Mouse (Mus musculus) urinary bladder, postnatal 14 days (tissue): Measurements from ENCODE around the gene Gm20388.
"Not testable (repeated sequence)": the region's sequence is repeated elsewhere in the genome, so short reads cannot be mapped to it uniquely, and the experiment has no call there.

Experiments used
- DNase-seq: peaks from one replicate; pipeline ENCODE4 v3.0.0; 2021; ENCODE audit warnings: low spot score

Gene Gm20388

DNA sequence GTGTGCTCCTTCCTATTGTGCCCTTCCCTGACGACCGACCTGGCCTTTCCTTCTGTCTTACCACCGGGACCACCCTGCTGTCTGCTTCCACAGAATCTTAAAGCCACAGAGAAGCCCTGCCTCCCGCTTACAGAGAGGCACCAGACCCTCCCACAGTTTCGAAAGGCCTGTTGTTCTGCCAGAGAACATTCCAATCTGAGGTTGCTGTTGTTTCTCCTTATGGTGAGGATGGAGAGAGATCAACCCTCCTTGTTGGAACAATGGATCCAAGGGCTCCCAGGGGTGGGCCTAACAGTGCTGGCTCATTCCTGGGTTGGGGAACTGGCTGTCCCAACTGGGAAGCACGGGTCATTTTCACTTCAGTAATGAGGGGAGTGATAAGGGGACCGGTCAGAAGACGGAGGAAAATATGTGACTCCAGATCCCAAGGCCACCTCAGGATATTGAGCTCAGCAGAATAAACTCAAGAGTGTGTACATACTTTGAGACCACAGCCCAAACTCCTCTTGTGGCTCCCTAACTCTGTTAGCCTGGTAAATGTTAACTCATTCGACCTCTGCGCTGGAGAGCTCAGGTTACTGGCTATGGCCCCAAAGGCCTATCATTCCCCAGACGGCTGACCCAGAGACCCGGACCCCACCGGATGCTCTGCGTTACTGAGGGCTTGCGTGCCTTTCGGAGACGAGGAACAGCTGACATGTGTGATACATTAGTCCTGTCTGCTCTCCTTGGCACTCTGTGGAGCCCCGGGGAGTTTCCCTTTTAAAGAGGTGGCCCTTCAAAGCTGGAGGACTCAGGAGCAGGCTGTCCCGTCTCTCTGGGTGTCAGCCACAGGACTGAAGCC is 3275.1 kb downstream of the Gm20388 start, which contains the start of gene Dpep1:
Gene Dpep1, plus strand, starts transcription at position 677 of the 844 bp plus-strand sequence.
- peak; percentile 54 for DNase-seq

DNA sequence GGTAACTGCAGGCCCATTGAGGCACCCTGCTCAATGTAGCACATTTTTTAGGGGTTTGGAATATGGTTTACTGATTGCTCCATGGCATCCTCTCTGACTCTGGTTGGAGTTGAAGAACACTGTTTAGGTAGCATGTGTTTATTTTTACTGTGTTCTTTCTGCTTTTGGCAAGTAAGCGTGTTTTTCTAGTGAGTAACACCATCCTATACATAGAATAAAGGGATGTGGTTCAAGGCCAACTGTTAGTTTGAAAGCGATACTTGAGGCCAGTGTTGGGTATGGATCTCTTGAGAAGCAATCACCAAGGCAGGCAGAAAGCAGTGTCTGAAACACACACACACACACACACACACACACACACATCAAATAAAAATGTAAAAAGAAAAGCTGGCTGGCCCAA is 3277.4 kb downstream of the Gm20388 start:
- no peak for DNase-seq

DNA sequence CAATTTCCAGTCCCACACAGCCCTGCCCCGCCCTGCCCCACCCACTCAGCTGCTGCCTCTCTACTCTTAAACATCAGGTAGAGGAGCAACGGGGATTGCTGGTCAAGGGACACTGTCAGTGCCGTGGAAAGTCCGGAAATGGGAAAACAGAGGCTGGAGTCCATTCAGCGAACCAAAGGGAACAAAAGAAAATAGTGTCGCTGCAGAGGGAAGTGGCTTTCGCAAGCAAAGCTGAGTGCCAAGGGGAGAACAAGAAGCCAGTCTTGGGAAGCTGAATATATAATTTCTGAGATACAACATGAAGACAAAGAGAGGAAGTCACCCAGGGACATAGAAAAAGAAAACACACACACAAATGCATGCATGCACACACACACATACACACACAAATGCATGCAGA is 3278.2 kb downstream of the Gm20388 start:
- no peak for DNase-seq

DNA sequence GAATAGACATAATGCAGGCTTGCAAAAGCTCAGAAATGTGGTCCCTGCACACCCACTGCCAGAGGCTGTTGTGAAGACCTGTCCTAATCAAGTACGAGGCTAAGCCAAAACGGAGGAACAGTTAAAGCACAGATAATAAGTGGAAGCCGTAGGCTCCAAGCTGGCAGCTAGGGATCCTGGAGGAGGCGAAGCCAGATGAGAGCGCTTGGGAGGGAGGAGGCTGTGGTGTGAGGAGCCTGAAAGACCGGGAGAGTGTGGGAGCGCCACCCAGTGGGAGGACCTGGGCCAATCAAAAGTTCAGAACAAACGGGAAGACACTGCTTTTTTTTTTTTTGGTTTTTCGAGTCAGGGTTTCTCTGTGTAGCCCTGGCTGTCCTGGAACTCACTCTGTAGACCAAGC is 3280.0 kb downstream of the Gm20388 start:
- DNase-seq, result peak; percentile 84

DNA sequence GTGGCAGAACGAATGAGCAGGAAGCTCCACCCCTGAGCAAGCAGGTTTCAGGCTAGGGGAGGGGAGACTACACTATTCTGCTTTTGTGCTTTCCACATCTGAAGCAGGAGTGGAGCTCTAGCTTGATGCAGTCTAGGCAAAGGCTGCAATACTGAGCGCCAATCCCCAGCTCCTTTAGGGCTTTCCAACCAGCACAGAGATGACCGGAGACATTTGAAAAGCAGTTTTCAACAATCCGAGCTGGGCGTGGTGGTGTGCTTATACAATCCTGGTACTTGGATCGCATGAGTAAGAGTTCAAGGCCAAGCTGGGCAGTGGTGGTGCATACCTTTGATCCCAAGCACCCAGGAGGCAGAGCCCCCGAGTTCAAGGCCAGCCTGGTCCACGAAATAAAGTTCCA is 3281.3 kb downstream of the Gm20388 start:
- DNase-seq, result no peak

DNA sequence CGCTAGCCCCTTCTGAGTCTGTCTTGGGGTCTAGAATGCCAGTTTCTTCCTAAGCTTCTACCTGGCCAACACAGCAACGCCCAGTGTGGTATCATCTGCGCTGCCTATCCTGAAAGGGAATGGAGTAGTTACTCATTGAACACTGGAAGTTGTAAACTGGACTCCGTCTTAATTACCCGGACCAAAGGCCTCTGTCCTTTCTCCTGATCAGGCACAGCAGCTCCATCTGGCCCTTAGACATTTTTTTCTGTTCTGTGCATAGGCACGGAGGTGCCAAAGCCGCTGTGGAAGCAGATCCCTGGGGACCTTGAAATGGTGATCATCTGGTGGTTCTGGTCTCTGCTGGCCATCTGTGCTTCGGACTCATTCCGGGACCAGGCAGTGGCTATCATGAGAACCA is 3283.1 kb downstream of the Gm20388 start:
- DNase-seq, result no peak

DNA sequence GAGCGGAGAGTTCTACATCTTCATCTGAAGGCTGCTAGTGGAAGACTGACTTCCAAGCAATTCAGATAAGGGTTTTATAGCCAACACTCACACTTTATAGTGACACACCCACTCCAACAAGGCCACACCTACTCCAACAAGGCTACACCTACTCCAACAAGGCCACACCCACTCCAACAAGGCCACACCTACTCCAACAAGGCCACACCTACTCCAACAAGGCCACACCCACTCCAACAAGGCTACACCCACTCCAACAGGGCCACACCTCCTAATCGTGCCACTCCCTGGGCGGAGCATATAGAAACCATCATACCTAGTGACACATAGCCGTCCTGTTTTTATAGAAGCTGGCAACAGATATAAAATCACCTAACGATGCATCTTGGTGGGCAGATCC is 3286.4 kb downstream of the Gm20388 start:
- not testable (repeated sequence) for DNase-seq

DNA sequence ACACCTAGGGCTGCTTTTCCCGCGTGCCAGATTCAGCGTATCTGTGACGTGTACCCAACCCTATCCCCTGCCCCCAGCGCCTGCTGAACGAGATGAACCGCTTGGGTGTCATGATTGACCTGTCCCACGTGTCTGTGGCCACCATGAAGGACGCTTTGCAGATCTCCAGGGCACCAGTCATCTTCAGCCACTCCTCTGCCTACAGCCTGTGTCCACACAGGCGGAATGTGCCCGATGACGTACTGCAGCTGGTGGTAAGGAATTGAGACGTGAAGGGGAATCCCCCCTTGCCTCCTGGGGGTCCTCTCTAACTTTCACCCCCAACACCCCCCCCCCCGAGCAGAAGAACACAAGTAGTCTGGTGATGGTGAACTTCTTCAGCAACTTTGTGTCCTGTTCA is 3289.2 kb downstream of the Gm20388 start:
- DNase-seq, result no peak

DNA sequence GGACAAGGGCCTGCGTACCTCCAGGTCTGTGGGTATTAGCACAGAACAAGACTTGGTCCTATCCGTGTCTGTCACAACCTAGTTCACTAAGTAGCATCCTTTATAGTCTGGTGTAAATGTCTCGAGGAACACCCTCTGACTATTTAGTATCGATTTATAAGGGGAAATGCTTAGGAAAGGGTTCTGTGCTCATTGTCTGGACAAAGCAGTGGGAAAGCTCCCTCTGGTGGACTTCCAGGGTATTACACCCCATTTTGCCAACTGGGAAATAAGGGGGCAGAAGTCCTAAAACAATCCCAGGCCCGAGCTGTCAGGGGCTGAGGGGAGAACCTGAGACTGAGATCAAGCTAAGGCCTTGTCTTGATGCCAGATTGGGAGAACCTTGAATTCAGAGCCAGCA is 3291.6 kb downstream of the Gm20388 start:
- peak; percentile 77 for DNase-seq

DNA sequence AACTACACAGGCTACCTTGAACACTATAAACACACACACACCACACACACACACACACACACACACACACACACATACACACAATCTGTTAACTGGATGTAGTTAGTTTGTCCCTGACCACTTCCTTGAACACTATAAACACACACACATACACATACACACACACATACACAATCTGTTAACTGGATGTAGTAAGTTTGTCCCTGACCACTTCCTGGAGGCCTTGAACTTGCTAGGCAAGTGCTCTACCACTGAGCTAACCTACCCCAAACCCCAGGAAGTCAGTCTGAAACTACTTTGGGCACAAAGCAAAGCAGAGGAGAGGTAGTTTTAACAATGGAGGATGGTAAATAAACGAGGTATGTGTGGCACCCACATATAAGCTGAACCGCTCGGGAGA is 3292.9 kb downstream of the Gm20388 start:
- DNase-seq, result no peak

DNA sequence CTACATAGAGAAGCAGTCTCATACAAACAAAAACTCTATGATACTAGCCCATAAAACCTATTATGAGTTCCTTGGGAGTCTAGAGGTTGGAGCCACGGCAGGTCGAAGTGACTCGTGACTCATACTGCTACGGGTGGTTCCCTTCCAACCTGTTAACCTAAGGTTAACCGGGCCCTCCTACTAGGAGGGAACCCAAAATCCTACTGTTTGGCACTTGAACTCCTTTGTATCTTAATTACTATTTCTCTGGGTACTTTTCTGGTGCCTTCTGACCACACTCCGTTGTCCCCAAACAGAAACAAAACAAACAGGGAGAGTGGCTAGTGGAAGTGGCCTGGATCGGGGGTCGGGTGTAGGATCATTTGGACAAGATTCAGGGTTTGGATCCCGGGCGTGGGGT is 3301.2 kb downstream of the Gm20388 start:
- DNase-seq, result no peak

DNA sequence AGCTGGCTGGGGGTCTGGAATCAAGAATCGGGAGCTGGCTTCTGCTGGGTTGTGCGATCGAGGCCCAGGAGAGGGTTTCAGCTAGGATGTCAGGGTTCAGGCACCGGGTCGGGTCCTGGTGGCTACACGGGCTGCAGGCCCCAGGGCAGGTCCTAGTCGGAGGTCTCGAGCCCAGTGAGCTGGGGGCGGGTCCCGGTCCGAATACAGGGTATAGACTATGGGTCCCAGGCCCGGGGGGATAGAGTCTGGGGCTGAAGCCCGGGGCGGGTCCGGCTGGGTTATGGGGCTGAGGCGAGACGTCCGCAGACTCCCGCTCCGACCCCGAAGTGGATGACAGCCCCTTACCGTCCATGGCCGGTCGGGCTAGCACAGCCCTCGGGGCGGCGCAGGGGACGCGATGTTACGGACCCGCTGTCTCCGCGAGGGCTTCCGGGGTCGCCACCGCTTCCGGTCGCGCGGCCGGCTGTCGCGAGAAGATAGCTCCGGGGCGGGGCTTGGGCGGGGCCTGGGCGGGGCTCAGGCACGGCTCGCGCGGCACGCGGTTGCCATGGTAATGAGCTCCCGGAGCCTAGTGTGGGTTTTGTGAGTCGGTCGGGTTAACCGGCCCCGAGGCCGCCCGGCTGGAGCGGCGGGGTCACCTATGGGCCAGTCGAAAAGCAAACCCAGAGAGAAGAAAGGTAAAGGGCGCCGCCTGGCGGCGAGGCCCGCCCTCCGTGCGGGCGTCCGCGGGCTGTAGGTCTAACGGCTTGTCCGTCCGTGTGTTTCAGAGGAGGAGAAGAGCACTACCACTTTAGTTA is 3301.9 kb downstream of the Gm20388 start, which contains the start of the genes Chmp1a and Spata33:
Gene Chmp1a, minus strand, starts transcription at position 443 of the 797 bp plus-strand sequence.
Gene Spata33, plus strand, starts transcription at position 512 of the 797 bp plus-strand sequence.
- DNase-seq, result peak; percentile 92

DNA sequence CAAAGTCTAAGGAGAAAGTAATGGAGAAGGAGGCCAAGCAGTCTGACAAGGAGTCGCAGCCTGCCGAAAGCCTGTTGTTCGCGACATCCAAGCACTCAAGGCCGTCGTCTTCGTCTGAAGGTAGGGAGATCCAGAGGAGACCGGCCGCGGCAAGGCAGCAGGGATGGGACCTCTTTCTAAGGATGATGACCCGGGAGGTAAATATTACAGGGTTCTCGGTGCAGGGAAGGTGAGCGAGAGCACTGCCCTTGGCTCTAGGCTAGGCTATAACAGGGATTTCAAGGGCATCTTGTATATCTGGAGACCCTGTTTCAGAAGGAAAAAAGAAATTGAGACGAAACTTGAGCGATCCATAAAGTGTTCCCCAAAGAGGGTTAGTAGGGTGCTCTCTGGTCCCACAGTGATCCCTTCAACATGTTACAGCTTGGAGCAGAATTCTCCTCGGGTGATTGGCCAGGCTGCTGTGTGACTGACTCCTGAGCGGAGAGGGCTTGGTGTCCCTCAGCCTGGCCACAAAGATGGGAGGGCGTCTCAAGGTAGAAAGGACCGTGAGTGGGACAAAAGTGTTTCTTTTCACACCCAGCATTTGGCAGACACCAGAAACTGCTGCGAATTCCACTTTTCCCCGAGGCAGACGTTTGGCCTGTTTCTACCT is 3302.6 kb downstream of the Gm20388 start:
- DNase-seq, result no peak

DNA sequence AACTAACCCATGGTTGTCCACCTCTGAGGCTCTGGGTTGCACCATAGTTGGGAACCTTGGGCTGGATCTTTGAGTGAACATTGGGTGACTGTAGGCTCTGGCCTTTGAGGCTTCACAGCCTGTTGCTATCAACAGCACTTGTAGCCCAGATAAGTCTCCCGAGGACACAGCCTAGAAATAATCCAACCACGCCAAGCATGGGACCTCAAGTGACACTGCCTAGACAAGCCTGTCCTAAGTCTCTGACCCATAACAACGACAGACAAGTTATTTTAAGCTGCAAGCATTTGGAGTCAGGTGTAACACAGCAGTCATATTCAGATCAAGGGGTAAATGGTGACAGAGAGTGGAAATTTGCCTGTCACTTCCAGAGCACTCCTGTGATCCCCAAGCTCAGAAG is 3304.8 kb downstream of the Gm20388 start:
- no peak for DNase-seq

DNA sequence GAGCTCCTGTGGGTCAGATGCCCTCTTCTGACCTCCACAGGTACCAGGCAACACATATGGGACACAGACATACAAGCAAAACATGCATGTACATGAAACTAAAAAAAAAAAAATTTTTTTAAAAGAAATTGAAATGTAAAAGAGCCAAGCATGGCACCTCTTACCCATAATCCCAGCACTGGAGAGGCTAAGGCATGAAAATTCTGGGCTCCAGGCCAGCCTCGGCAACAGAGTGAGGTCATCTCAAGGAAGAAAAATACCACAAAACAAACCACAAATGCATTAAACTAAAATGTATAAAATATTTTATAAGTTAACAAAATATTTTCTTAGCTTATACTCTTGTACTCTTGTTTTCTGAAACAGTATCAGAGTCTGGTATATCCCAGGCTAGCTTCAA is 3310.3 kb downstream of the Gm20388 start:
- no peak for DNase-seq

DNA sequence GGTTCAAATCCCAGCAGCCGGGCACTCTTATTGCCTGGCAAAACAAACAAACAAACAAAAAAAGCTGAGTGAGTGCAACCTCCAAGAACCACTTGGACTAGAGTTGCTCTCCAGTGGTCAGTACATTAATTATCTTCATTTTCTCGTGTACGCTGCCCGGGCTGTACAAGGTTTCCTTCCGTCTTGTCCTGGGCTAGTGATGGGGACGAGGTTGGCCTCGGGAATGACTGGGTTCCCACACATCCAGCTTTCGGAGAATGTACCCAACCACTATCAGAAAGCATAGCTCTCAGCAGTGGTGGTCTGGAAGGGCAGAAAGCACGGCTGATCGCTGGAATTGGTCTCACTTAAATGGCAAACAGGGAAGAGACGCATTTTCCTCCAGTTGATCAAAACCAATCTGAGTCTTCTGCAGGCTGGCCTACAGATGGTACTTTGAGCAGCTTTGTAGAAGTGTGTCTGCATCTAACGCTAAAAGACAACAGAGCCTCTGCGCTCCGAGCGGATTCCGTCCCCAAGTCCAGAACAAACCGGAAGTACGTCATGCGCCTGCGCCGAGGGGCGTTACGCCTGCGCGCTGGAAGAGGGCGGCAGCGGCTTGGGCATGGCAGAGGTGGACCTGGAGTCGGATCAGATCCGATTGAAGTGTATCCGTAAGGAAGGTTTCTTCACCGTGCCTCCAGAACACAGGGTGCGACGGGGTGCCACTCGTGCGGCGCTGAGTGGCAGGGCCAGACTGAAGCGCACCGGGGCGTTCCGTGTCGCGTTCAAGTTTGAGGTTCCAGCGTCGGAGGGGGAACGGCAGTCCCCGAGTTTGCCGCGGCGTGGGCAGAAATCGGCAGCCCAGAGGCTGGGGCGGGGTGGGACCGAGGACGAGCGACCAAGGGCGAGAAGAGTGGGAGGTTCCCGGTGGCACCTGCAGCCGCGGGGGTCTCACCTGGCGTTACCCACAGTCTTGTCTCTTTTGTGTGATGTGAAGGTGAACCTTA is 3313.9 kb downstream of the Gm20388 start, which contains the start of gene Cdk10:
Gene Cdk10, plus strand, starts transcription at position 565 of the 989 bp plus-strand sequence.
- peak; percentile 94 for DNase-seq

DNA sequence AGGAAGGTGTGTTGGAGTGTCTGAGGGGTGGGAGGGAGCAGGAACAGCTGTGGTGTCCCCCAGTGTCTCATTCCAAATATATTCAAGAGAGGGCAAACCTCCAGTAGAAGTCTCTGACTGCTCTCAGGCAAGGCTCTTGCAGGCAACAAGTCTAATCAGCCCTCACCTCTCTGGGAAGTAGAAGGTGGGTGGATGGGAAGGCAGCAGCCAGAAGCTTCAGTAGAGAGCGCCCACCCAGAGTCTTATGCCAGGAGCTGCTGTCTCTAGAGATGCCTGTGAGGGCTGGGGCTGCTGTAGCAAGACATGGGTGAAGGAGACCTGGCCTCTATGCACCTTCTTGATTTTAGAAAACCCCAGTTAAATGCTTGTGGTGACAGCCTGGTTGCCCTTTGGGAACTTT is 3317.8 kb downstream of the Gm20388 start:
- no peak for DNase-seq

DNA sequence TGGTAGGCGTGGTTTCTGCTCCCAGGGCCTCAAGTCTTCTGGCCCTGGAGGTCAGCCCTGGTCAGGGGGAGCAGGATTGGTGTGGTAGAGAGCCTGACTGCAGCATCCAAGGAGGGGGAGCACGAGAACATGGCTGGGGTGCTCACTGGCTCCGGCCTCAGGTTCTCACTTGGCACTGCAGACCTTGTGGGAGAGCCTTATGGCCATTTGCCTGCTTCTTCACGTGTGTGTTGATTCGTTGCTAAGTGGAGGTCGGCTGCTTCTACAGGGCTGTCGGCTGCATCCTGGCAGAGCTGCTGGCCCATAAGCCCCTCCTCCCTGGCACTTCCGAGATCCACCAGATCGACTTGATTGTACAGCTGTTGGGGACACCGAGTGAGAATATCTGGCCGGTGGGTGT is 3319.7 kb downstream of the Gm20388 start:
- not testable (repeated sequence) for DNase-seq

DNA sequence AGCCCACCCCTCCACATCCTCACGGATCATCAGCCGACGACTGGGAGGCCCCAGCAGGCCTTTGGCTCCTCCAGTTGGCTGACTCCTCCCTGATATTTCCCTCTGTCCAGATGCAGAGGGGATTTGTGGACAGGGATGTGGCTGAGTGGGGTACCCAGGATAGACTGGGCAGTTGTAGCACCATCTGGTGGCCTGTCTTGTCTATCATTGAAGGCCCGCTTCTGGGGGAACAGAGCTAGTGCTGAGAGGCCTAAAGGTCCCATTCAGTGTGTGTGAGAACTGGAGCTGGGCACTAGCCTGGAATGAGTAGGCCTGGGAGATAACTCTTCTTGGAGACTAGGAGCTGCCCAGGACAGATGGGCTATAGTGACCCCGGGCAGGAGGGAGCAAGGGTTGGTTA is 3321.1 kb downstream of the Gm20388 start:
- DNase-seq, result no peak

DNA sequence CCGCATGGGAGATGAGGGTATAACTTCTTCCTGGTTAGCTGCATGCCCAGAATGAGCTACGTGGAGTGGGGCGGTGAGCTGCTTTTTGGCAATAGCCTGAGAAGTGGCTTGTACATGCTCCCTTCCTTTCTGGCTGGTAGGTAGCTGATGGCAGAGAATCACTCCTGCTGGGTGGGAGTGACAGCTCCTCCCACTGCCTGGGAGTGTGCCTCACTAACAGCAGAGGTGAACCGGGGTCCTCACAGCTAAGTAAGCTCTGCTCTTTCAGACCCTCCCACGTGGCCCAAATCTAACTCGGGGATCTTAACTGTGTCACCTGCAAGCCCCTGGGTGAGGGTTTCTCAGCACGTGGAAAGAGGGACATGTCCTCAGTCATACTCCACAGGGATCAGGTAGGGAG is 3321.9 kb downstream of the Gm20388 start:
- DNase-seq, result no peak

DNA sequence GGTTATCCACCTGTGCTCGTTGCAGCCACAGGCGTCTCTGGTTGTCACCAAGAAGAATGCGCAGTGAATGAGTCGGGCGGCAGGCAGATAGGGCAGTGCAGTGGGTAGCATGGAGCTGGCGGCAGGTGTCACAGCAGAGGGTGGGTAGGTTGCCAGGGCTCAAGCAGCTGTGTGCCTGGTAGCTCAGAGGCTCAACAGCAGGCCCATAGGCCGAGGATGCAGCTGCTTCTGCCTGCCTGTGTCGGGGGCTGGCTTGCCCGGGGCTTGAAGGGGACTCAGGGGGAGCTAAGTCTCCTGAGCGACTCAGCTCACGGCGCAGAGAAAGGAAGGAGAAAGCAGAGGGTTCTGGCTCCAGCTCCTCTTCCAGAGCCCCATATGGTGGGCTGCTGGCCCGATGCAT is 3322.7 kb downstream of the Gm20388 start:
- DNase-seq, result no peak
